8 mouse cellular contexts compared by ENCODE assay signal in the genomic region with DNA sequence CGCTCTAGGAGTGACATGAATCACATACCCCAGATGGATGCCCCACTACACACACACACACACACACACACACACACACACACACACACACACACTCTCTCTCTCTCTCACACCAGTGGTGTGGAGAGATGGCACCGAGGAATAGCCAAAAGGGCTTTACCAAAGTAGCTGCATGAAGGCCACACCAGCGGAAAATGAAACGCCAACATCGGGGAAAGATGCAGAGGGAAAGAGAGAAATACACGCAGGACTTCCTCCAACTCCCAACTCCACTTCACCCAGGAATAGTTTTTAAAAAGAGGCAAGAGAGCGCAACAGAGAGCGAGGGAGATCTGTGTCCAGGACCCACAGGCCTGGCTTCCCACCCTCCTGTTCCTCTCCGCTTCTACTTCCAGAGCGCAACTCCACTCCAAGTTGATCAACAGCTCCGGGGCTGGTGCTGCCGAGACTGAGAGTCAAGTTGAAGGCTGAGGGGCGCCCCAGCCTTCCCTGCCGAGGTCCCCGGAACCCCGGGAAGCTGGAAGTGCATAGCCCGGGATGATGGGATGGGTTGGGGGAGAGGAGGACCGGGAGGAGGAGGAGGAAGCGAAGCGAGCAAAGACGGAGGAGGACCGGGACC.
DNase-seq lines count a peak whose midpoint lies in the region; ATAC-seq and TF ChIP-seq lines count a peak whose summit lies in the region.

No protein-coding gene starts in this region.

- no peaks in the 10 kb centered on the region for H3K27me3 ChIP-seq in embryonic facial prominence, embryonic 14.5 days (replicated peaks; ENCODE audit: control insufficient read depth, insufficient read depth, low read length)
- H3K27me3 ChIP-seq in limb, embryonic 12.5 days, result peaks cover 34% of the 10 kb centered on the region
- H3K27me3 ChIP-seq in neural tube, embryonic 13.5 days, result peaks cover 4% of the 10 kb centered on the region; the same call in 1 of the 2 replicates

- TF ChIP-seq CTCF in layer of hippocampus, adult 2 months (conservative IDR thresholded peaks at IDR 0.05), result no peak

- H3K4me1 ChIP-seq in embryonic facial prominence, embryonic 14.5 days (ENCODE audit: control insufficient read depth, insufficient read depth, low read length), result peaks cover 5% of the 10 kb centered on the region; the same call in 1 of the 2 replicates
- H3K4me1 ChIP-seq in limb, embryonic 12.5 days (replicated peaks), result peaks cover 46% of the 10 kb centered on the region
- peaks cover 62% of the 10 kb centered on the region for H3K4me1 ChIP-seq in neural tube, embryonic 13.5 days (replicated peaks)

- H3K27ac ChIP-seq in layer of hippocampus, adult 2 months, result peak overlapping the region; percentile 83
- peak overlapping the region; percentile 89 for H3K27ac ChIP-seq in embryonic facial prominence, embryonic 14.5 days (replicated peaks; ENCODE audit: low read depth, low read length)
- H3K27ac ChIP-seq in limb, embryonic 12.5 days, result peak overlapping the region; percentile 87
- peak overlapping the region; percentile 90 for H3K27ac ChIP-seq in neural tube, embryonic 13.5 days (replicated peaks)

- H3K9ac ChIP-seq in embryonic facial prominence, embryonic 14.5 days (ENCODE audit: low read depth, low read length), result peak overlapping the region; percentile 82
- H3K9ac ChIP-seq in limb, embryonic 12.5 days (replicated peaks), result peak overlapping the region; percentile 80
- peak overlapping the region; percentile 86 for H3K9ac ChIP-seq in neural tube, embryonic 13.5 days

- H3K4me2 ChIP-seq in embryonic facial prominence, embryonic 14.5 days (ENCODE audit: low read depth, low read length), result peak overlapping the region; percentile 88
- H3K4me2 ChIP-seq in limb, embryonic 12.5 days, result peak overlapping the region; percentile 88
- H3K4me2 ChIP-seq in neural tube, embryonic 13.5 days, result peak overlapping the region; percentile 88

- no peaks in the 10 kb centered on the region for H3K36me3 ChIP-seq in embryonic facial prominence, embryonic 14.5 days (ENCODE audit: control insufficient read depth, insufficient read depth, low read length)
- H3K36me3 ChIP-seq in limb, embryonic 12.5 days, result no peaks in the 10 kb centered on the region
- no peaks in the 10 kb centered on the region for H3K36me3 ChIP-seq in neural tube, embryonic 13.5 days

- peak overlapping the region; percentile 75 for H3K4me3 ChIP-seq in layer of hippocampus, adult 2 months
- peak overlapping the region; percentile 66 for H3K4me3 ChIP-seq in embryonic facial prominence, embryonic 14.5 days (ENCODE audit: low read depth, low read length)
- peak overlapping the region; percentile 69 for H3K4me3 ChIP-seq in limb, embryonic 12.5 days (replicated peaks)
- peak overlapping the region; percentile 66 for H3K4me3 ChIP-seq in neural tube, embryonic 13.5 days

- peak; percentile 41 for ATAC-seq in embryonic facial prominence, embryonic 14.5 days (ENCODE audit: low read depth)
- 0 out of 2 replicates have a peak, but pooled peaks have one; percentile 27 for ATAC-seq in limb, embryonic 12.5 days (ENCODE audit: insufficient number of reproducible peaks, insufficient read depth, low FRiP score, low TSS enrichment, low read depth)
- ATAC-seq in neural tube, embryonic 13.5 days (ENCODE audit: low read depth), result peak; percentile 40

- no peaks in the 10 kb centered on the region for H3K9me3 ChIP-seq in embryonic facial prominence, embryonic 14.5 days (ENCODE audit: control insufficient read depth, low read length)
- H3K9me3 ChIP-seq in limb, embryonic 12.5 days, result no peaks in the 10 kb centered on the region
- no peaks in the 10 kb centered on the region for H3K9me3 ChIP-seq in neural tube, embryonic 13.5 days

- DNase-seq in layer of hippocampus, adult 2 months (ENCODE audit: low spot score in 2 of 2), result no peak
- DNase-seq in layer of hippocampus, adult 18-20 months (ENCODE audit: low spot score in 2 of 2), result no peak
- peak; percentile 41 for DNase-seq in ES-CJ7 (ENCODE audit: low read depth, low spot score)
- DNase-seq in embryonic facial prominence, embryonic 14.5 days (ENCODE audit: low spot score), result peak; percentile 23
- no peak for DNase-seq in adrenal gland, adult 8-10 months
- no peak for DNase-seq in frontal cortex, postnatal 14 days (ENCODE audit: low spot score in 2 of 2)

- under 1% methylated on average over 21 of the region's 22 CpGs for WGBS in embryonic facial prominence, embryonic 14.5 days
- 1% methylated on average over 22 of the region's 22 CpGs for WGBS in limb, embryonic 12.5 days
- under 1% methylated on average over 17 of the region's 22 CpGs for WGBS in neural tube, embryonic 13.5 days

Comparison
In these comparisons a context has a peak if more than half of its experiments do, and no peak if none do; other contexts are left out.
1. DNase-seq: peak in ES-CJ7 (single experiment) and embryonic facial prominence, embryonic 14.5 days (single experiment); none in layer of hippocampus, adult 2 months (0 of 2), layer of hippocampus, adult 18-20 months (0 of 2), adrenal gland, adult 8-10 months (single experiment) and frontal cortex, postnatal 14 days (0 of 2).
2. Peak in every context shown above with its lines, with median percentiles within 50 percentile points of each other: H3K27ac ChIP-seq, H3K4me3 ChIP-seq, ATAC-seq, H3K4me2 ChIP-seq and H3K9ac ChIP-seq.